Mouse (Mus musculus): Measurements from ENCODE around the gene Cacng6.

Gene Cacng6

DNA sequence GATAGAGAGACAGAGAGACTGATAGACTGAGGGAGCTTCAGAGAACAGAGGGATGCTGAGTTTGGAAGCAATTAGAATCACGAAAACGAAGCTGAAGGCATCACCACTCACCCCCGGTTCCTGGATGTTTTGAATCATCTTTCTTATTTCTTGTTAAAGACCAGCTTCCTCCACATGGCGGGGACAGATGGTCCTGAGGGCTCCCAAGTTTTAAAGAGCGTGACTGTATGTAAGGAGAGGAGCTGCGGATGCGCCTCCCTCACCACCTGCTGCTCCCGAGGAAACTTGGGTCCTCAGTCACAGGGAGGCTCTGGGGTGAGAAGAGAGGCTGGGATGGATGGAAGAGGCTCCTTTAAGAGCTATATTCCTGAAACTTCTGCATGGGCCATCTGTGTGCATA is 36.3 kb downstream of the Cacng6 start:
- DNase-seq (ENCODE audit: low spot score in 2 of 2) = peak in 1 of 2 experiments; percentile 85

DNA sequence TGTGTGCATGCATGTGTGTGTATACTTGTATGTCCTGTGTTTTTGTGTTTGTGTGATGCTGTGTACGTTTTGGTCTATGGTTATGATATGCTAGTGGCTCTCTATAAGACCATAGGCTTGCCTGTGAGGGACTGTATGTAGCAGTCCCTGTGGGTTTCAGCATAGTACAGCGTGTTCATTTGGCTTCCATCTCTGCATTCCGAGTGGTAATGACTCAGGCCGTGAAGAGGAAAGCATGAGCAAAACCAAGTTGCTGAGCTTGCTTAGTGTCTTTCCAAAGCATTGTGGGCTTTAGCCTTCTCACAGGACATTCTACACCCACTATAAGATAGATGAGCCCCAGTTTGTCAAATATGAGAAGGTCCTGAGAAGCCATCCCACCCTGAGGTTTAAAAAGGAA is 39.3 kb downstream of the Cacng6 start:
- no peak for DNase-seq (ENCODE audit: low spot score in 2 of 2)

DNA sequence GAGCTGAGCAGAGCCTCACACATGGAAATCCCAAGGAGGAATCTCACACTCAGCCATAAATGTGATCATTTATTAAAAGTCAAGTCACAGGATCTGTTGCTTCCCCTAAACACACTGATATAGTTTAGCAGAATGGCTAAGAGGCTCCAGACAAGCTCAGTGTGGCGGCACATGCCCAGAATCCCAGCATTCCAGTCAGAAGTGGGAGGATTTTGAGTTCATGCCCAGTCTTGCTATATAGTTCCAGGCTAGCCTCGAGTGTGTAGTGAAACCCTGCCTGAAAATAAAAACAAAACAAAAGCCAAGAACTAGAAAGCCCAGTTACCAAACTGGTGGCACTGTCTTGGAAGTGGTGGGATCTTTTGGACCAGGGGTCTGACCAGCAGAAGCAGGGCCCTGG is 44.6 kb downstream of the Cacng6 start:
- DNase-seq (ENCODE audit: low spot score in 2 of 2) = no peak

DNA sequence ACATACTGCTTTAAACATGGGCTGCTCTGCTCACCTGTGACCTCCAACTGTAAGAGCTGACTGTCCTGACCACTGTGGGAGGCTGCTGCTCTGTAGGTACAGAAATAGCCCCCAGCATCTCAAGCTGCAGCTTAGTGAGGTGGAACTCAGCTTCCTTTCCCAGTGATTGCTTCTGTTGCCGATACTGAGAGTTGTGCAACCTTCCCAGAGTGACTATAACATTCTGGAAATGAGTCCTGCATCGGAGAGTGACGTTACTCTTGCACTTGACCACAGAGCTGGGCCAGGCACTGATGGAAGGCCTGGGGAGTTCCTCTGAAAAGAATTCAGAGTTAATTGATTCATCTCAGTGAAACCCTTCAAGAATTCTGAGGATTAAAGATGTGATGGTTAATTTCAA is 48.8 kb downstream of the Cacng6 start:
- no peak for DNase-seq (ENCODE audit: low spot score in 2 of 2)

DNA sequence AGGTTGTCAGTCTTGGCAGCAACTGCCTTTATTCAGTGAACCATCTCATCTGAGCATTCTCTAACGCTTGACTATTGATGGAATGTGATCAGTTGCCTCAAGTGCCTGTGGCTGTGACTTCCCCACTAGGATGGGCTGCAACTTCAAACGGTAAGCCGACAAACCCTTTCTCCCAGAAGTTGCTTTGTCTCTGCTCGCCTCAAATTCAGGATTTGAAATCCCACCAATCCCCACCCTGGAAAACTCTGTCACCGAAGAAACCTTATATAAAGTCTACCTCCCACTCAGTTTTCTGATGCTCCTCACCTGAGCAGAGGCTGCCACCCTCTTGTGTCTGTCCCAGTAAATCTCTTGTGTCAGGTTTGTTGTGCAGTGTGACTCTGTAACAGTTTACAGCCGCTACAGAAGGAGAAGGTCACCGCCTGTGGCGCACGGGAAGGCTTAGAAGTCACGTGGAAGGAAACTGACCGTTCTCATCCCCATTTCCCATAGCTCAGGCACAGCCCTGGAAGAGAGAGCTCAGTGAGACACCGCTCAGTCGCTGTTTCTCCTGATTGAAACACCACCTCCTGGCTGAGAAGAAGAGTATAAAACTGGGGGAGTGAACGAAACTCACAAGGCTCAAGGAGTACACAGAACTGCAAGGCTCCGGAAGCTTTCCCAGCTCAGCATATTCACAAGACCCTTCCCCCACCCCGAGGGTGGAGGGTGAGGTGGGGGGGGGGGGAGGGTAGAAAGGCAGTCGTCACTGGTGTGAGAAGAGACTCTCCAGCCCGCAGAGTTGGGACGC is 50.5 kb downstream of the Cacng6 start:
- no peak for DNase-seq (ENCODE audit: low spot score in 2 of 2)

DNA sequence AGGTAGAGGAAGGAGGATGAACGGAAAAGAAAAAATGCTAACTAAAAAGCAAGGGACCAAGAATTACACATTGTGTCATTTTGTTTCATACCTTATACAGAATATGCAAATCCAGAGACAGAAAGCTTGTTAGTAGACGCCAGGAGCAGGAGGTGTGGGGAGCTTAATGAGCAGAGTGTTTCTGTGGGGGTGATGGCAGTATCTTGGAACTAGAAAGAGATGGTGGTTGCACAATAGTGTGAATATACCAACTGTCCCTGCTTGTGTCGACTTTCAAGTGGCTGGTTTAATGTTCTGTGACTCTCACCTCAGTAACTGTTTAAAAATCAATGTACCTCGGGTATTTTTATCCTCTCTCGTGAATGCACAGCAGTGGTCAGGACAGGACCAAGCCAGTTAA is 52.7 kb downstream of the Cacng6 start:
- DNase-seq (ENCODE audit: low spot score in 2 of 2) = peak; percentile 36 to 59

DNA sequence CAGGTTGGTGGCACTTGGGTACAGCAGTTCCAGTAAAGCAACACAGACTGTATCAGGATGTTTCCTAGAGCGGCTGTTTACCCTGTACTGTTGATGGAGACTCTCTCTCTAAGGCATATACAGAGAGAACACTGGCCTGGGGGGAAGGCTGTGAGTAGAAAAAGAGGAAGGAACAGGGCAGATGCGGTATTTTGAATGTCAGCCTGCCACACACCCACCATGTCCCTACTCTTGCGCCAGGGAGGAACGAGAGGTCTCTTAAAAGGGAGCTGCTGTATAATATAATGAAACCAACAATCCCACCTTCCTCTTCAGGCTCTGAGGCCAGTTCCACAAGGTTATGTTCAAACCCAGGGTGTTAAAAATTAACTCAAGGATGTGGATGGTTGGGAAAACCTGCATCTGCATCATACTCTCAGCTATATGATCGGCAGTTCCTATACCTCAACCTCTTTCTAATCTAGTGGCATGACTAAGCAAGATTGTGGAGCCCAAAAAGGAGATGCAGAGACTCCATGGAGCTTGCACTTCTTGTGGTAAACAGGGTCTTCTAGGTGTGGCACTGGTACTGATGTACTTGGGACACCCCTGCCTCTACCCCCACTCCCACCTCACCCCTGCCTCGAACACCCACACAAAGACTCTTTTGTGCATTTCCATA is 58.1 kb downstream of the Cacng6 start:
- no peak for DNase-seq (ENCODE audit: low spot score in 2 of 2)
